Mouse (Mus musculus): ENCODE results near the gene Bach2.

Gene Bach2

GRCm38 (mm10) chr4:32425641-32426040 lies 187.0 kb downstream of the Bach2 start:
- in situ Hi-C loops (cut with MboI), result no loop called here

- in situ Hi-C loops (cut with MboI), result no loop called here
Measured at GRCm38 (mm10) chr4:32426779-32427577, 188.4 kb downstream of the Bach2 start.

- in situ Hi-C loops (cut with MboI), result no loop called here
Measured at GRCm38 (mm10) chr4:32428738-32429137, 190.1 kb downstream of the Bach2 start.

DNA sequence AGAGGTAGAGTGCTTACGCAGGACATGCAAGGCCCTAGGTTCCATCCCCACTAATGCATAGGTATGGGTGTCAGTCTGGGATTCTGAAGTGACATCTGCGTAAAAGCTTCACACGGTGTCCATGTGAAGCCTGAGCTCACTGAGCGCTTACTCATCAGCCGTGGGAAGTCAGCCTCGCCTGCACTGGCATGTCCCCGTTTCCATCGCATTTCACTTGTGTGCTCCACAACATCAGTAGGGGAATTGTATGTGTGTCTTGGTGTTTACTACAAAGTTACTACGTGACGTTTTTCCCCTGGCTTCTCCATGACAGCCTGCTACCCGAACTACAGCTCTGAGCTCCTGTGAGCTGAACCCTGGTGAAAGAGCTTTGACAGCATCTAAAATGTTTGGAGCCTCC lies 191.5 kb downstream of the Bach2 start:
- in situ Hi-C loops (cut with MboI), result no loop called here

DNA sequence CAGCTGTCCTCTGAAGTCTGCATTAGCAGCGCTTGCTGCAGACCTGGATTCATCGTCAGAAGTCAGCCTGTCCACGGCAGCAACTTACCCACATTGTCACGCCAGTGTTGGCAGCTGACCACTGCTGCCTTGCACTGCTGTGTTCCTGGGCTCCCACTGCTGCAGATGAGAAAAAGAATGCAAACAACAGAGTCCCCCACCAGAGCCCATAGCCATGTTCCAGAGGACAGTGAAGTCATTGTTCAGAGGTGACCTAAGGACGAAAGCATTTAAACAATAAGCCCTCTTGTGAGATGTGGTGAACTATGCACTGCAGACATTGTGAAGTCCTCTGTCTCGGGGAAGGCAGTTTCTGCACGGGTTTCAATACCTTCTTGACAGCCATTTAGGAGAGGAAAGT lies 192.4 kb downstream of the Bach2 start:
- in situ Hi-C loops (cut with MboI), result no loop called here

DNA sequence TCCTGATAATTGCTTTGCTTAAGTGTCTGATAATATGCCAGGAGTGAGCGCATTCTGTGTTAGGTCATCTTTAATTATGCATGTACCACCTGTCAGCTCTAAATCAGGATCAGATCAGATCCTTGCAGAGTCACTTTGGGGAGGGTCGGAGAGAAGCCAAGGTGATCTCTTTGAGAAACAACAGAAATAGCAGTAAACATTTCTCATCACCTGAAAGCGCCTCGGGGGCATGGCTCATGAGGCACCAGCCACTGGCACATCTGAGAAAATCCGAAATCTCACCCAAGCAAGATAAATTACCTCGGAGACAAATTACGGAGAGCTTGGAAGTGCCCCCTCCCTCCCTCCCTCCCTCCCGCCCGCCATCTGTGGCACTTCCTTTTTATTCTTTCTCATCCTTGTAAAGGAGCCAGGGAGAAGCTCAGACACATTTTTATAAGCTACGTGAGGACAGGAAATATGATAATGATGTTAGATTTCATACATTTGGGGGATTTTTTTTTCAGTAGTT lies 193.7 kb downstream of the Bach2 start:
- in situ Hi-C loops (cut with MboI), result no loop called here

GRCm38 (mm10) chr4:32432945-32433344 lies 194.3 kb downstream of the Bach2 start:
- in situ Hi-C loops (cut with MboI), result no loop called here

GRCm38 (mm10) chr4:32434612-32435011 lies 196.0 kb downstream of the Bach2 start:
- in situ Hi-C loops (cut with MboI), result no loop called here

DNA sequence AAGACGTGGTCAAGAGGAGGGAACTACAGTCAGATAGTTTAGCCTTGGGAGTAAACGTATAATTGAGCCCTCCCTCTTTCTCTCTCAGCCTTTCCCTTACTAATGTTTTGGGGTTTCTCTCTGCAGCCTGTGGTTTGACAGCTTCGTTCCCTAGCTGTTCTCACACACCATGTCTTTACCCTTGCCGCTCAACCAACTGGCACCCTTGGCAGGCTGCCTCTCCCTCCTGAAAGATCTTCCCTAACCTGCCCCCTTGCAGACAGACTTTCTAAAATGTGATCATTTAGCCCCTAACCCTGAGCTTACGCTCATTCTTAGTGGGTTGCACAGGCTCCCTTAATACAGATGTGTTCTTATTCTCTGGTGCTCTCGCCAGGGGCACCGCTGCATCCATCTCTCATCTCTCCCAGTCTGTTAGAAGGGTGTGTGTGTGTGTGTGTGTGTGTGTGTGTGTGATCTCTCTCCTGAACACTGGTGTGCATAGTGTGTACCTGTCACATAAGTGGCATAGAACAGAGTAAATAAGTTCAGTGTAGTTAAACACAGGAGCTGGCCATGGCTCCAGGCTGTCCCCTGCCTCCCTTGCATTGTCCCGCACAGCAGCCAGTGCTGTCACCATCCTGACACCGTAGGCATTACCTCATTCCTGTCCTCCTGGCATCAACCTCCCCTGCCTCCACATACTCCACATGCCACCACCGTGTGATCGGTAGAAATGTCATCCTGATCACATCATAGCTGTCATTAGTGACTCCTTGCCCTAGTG lies 201.6 kb downstream of the Bach2 start:
- in situ Hi-C loops (cut with MboI), result no loop called here

- in situ Hi-C loops (cut with MboI), result no loop called here
Measured at GRCm38 (mm10) chr4:32440740-32441072, 202.1 kb downstream of the Bach2 start.

DNA sequence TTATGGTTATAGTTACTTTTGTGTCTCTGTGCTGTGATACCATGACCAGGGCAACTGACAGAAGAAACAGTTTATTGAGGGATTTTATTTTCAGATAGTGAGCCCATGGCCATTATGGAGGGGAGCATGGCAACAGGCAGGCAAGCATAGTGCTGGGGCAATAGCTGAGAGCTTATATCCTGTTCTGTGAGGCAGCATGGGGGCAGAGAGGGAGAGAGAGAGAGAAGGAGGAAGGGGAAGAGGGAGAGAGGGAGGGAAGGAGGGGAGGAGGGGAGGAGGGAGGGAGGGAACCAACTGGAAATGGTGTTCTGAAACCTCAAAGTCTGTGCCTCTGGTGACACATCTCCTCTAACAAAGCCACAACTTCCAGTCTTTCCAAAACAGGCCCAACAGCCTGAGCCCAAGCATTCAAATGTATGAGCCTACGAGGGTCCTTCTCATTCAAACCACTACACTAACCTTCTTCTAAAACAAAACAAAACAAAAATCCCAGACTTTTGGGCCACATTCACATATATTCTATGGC lies 206.1 kb downstream of the Bach2 start:
- in situ Hi-C loops (cut with MboI), result no loop called here

GRCm38 (mm10) chr4:32447850-32448249 lies 209.2 kb downstream of the Bach2 start:
- in situ Hi-C loops (cut with MboI), result no loop called here

DNA sequence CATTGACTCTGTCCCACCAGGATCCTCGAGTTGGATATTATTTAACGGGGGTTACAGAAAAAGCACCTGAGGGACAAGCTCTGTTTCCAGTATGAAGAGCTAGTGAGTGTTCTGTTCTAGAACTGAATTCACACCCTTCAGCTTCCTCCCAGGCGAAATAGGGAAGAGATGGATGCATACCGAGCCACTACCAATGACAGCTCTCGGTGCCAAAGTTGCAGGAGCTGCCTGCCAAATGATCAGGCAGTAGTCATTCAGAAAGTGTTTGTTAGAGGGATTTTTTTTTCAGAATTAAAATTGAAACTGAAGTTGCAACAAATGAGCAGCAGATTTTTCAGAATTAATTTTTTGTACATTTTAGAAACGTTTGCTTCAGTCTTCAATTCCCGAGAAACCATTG lies 223.4 kb downstream of the Bach2 start:
- in situ Hi-C loops (cut with MboI), result no loop called here

DNA sequence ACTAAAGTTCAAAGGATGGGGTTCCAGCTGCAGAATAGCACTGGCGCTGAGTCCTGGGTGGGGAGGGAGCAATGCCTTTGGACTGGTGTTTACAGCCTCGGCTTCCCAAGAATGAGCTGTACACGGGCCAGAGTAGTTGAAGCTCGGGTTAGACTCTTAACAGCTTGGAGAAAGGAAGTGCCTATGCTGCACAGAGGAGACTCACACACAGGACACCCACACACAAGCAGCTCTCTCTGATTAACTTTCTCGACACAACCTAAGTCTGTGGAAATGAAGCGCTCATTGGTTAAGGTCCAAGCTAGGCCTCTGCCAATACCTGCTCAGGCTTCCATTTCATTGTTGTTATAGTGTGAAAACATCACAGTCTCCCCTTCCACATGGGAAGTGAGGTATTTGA lies 224.5 kb downstream of the Bach2 start:
- in situ Hi-C loops (cut with MboI), result no loop called here

DNA sequence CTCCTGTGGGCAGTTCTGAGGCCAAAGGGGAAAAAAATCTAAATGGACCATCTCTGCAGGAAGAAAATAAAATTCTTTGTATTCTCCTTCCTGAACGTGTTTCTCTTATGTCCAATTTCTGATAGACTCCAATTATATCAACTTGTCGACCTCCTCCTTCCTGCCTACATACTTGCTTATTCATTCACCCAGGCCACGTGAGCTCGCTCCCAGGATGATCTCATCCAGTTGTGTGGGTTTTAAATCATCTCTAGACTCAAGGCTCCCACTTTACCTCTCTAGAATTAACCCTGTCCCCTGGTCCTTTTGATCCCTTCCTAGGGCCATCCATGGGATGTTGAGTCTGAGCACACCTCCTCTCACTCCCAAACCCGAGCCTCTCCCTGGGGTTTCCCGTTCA lies 225.9 kb downstream of the Bach2 start:
- in situ Hi-C loops (cut with MboI), result no loop called here

DNA sequence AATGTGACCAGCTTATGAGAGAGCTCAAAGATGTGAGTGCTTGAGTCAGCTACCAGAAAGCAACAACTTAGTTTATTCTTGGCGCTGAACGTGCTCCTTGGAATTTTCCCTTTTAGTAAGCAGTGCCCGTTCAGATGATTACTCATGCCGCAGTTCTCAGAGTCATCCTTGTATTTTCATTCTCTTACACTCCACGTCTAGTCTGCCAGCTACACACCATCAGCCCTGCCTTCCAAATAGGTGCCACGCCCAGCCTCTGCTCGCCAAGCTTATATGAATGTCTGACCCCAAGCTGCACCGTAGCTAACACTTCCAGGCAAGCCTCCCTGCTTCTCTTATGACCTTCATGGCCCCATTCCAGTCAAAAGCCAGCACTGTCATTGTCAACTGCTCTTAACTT lies 227.4 kb downstream of the Bach2 start:
- in situ Hi-C loops (cut with MboI), result no loop called here

GRCm38 (mm10) chr4:32477977-32478660 lies 239.5 kb downstream of the Bach2 start:
- in situ Hi-C loops (cut with MboI), result no loop called here

DNA sequence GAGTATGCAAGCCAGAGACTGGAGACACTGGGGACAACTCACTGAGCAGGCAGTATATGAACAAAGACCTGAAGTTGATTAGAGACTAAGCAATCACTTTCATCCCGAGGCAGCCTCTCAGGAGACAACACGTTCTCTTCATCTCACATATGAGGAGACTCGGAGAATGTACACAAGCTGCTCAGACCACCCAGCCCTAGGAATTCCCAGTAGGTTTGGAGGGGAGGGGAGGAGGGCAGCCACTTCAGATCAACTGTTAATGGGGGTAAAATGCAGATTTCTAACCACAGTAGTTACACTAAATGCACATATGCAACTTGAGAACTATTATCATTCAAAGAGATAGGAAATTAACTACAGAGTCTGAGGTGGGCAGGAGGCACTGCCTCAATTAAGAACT lies 240.6 kb downstream of the Bach2 start:
- in situ Hi-C loops (cut with MboI), result no loop called here

DNA sequence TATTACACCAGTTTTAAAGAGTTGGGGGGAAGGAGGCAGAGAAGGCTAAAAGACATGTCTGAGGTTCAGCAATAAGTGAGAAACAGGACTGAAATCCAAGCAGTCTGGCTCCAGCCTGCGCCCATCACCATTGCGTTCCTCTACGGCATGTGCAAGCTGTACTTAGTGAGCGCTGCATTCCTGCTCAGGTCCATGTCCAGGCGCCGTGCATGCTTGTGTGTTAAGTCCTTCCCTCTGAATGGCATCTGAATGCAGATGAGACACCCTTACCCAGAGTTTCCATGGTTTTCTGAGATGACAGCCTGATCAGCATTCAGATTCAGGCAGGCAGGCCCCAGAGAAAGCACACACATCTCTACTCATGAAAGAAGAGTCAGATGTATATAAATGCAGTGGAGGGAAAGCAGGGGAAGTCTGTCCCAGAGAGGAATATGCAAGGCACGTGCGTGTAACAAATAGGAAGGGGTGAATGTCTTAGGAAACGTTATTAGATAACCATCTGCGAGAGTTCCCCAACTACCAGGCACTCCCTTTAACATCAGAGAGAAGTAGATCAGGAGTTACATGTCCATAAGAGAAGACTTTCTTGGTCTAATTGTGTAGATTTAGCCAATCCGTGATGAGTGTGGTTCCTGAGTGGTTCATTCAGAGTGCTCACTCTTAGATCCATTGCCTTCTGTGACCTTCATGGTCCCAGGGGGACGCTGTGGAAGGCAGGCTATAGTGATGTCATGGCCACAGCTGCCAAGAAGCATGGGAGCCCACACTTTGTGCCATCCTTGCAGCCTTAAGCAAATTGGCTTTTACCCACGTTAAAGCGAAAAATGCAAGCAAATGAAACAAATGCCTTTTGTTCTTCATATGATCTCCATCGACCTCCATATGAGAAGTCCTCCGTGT lies 241.4 kb downstream of the Bach2 start:
- in situ Hi-C loops (cut with MboI), result no loop called here

DNA sequence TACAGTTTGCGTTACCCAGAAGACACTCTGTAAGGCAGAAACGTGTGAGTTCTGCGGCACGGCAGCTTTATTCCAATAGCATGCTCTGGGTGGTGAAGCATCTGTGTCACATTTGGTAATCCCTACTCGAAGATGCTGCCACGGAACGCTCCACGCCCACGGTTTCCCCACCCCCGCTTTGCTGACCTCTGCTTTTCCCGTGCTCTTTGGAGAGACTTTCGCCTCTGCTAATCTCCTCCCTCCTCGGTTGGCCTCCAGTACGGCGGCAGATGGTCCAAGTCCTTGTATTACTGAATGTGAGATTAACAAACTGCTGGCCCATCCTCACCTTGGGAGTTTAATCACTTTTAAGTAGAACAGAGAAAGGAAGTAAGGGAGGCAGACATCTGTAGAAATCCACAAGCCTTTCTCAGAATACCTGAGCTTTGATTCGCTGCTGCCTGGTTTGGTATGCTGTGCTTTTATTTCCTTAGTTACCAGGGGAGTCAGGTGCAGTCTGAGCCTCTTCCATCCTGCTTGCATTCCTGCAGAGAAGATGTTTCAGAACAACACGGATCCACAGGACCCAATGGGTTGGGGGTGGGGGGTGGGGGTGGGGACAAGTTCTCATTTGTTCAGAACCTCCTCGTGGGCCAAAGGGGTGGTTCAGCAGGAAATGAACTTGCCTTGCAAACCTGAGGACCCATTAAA lies 242.9 kb downstream of the Bach2 start:
- in situ Hi-C loops (cut with MboI), result no loop called here

DNA sequence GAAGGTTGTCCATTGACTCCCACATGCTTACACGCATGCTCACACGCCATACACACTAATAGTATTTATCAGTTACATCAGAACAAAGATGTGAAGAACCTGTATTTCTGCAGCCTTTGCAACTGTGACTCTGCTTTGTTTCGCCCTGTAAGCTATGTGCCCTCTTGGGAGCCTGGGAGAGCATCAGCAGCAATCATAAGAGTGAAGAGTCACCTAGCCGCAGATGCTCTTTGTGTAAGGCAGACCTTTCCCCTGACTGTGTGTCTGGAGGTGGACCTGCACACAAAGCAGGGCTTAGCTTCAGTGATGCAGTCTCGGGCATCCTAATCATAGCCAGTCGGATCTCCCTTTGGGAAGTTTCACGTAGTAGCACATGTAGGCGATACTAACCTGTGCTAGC lies 243.5 kb downstream of the Bach2 start:
- in situ Hi-C loops (cut with MboI), result no loop called here
